Mouse (Mus musculus) lung, embryonic 14.5 days (tissue): Measurements from ENCODE around the gene Dab1. TPM values are rescaled to one million over a fixed set of nuclear protein-coding genes. Genes with fewer than 3 reads are reported as not detected.

ENCODE experiments used
- ATAC-seq: fragments of 200-750 bp; cut with Nextera tagmentation; 2 replicates; pipeline ENCODE4 v1.8.0; 2017; ENCODE audit warnings: mild to moderate bottlenecking, moderate TSS enrichment, moderate library complexity; ENCODE audit not compliant: insufficient read depth
- DNase-seq: peaks from one replicate; pipeline ENCODE4 v3.0.0-alpha.2; 2015
- H3K27ac ChIP-seq: fragments of 300-500 bp; sonication (generic); 2 replicates; pipeline ENCODE4 v1.5.1; 2014; ENCODE audit warnings: low read depth, mild to moderate bottlenecking, moderate library complexity
- H3K27me3 ChIP-seq: fragments of 300-500 bp; sonication (generic); 2 replicates; pipeline ENCODE4 v1.6.1; 2014; ENCODE audit warnings: low read length, control low read depth; ENCODE audit not compliant: insufficient read depth
- H3K36me3 ChIP-seq: fragments of 300-500 bp; sonication (generic); 2 replicates; pipeline ENCODE4 v1.6.1; 2014; ENCODE audit warnings: control low read depth; ENCODE audit not compliant: insufficient read depth
- H3K4me1 ChIP-seq: fragments of 300-500 bp; sonication (generic); 2 replicates; pipeline ENCODE4 v1.6.1; 2014; ENCODE audit warnings: antibody characterized with exemption, control low read depth; ENCODE audit not compliant: insufficient read depth
- H3K4me2 ChIP-seq: fragments of 300-500 bp; sonication (generic); 2 replicates; pipeline ENCODE4 v1.6.1; 2014; ENCODE audit warnings: mild to moderate bottlenecking
- H3K4me3 ChIP-seq: fragments of 300-500 bp; sonication (generic); 2 replicates; pipeline ENCODE4 v1.5.1; 2014; ENCODE audit warnings: low read depth, low read length
- H3K9ac ChIP-seq: fragments of 300-500 bp; sonication (generic); 2 replicates; pipeline ENCODE4 v1.6.1; 2014
- H3K9me3 ChIP-seq: fragments of 300-500 bp; sonication (generic); 2 replicates; pipeline ENCODE4 v1.6.1; 2016; ENCODE audit warnings: low read depth, low read length, control low read depth
- CTCF ChIP-seq: IDR thresholded peaks from 2 replicates; pipeline ENCODE4 v1.5.1; 2016; ENCODE audit warnings: antibody characterized with exemption, low read depth
- WGBS: fragments of 180-500 bp; shearing (Covaris S2); extraction: QIAGEN DNeasy Blood & Tissue Kit; methylation state at CpG from one replicate; pipeline ENCODE4 v1.1.7; 2014; 5-methylcytosine and 5-hydroxymethylcytosine counted together
- polyA plus RNA-seq: library from polyadenylated mRNA; unstranded; fragments of >200 nt; fragmentation: Nextera tagmentation; extraction: Ambion mirVana; gene quantifications from 2 replicates; pipeline ENCODE4 v1.2.1, GENCODE M21; 2014

Dab1 gene
- polyA plus RNA-seq, 1 experiment from 2014 or later = 4.4 TPM

- Histone ChIP-seq H3K4me2 (no peak overlapping the region), H3K4me1 (no peaks in the 10 kb centered on the region), H3K27ac (no peak overlapping the region), H3K27me3 (no peaks in the 10 kb centered on the region), H3K9ac (no peak overlapping the region), H3K4me3 (no peak overlapping the region), H3K36me3 (no peaks in the 10 kb centered on the region), H3K9me3 (no peaks in the 10 kb centered on the region)
- 19% methylated on average over 8 of the region's 8 CpGs for WGBS
- ATAC-seq (no peak), DNase-seq (no peak)
- TF ChIP-seq CTCF = no peak
Measured at GRCm38 (mm10) chr4:104443775-104444174, 824.6 kb downstream of the Dab1 start.

GRCm38 (mm10) chr4:104444985-104445384, 825.8 kb downstream of the Dab1 start:
- no peak for ATAC-seq
- no peaks in the 10 kb centered on the region for H3K36me3 ChIP-seq
- 62% methylated on average over 2 of the region's 2 CpGs for WGBS
- H3K9me3 ChIP-seq = no peaks in the 10 kb centered on the region
- no peak overlapping the region for H3K4me2 ChIP-seq
- H3K27me3 ChIP-seq = no peaks in the 10 kb centered on the region
- no peak for DNase-seq
- no peaks in the 10 kb centered on the region for H3K4me1 ChIP-seq
- H3K9ac ChIP-seq = no peak overlapping the region
- H3K4me3 ChIP-seq = no peak overlapping the region
- TF ChIP-seq CTCF = no peak
- no peak overlapping the region for H3K27ac ChIP-seq

GRCm38 (mm10) chr4:104448199-104448598, 829.0 kb downstream of the Dab1 start:
- no peaks in the 10 kb centered on the region for H3K4me1 ChIP-seq
- H3K4me2 ChIP-seq = no peak overlapping the region
- DNase-seq (no peak), ATAC-seq (no peak)
- TF ChIP-seq CTCF = no peak
- no peaks in the 10 kb centered on the region for H3K36me3 ChIP-seq
- no peak overlapping the region for H3K9ac ChIP-seq
- H3K27ac ChIP-seq = no peak overlapping the region
- WGBS = 76% methylated on average over 1 of the region's 1 CpGs
- no peak overlapping the region for H3K4me3 ChIP-seq
- H3K9me3 ChIP-seq = no peaks in the 10 kb centered on the region
- H3K27me3 ChIP-seq = no peaks in the 10 kb centered on the region

GRCm38 (mm10) chr4:104450645-104451044, 831.5 kb downstream of the Dab1 start:
- no peak for DNase-seq
- H3K27ac ChIP-seq = no peak overlapping the region
- no peaks in the 10 kb centered on the region for H3K27me3 ChIP-seq
- TF ChIP-seq CTCF = no peak
- no peaks in the 10 kb centered on the region for H3K9me3 ChIP-seq
- 51% methylated on average over 9 of the region's 9 CpGs for WGBS
- ATAC-seq = no peak
- H3K4me3 ChIP-seq = no peak overlapping the region
- H3K36me3 ChIP-seq = no peaks in the 10 kb centered on the region
- H3K9ac ChIP-seq = no peak overlapping the region
- no peaks in the 10 kb centered on the region for H3K4me1 ChIP-seq
- H3K4me2 ChIP-seq = no peak overlapping the region

- WGBS = 55% methylated on average over 7 of the region's 7 CpGs
- peak; percentile 26 for DNase-seq
- Histone ChIP-seq H3K36me3 (no peaks in the 10 kb centered on the region), H3K9ac (no peak overlapping the region), H3K4me1 (no peaks in the 10 kb centered on the region), H3K9me3 (no peaks in the 10 kb centered on the region), H3K4me3 (no peak overlapping the region), H3K27me3 (no peaks in the 10 kb centered on the region), H3K27ac (no peak overlapping the region), H3K4me2 (no peak overlapping the region)
- no peak for ATAC-seq
- TF ChIP-seq CTCF = no peak
Measured at GRCm38 (mm10) chr4:104452587-104452986, 833.4 kb downstream of the Dab1 start.

GRCm38 (mm10) chr4:104455151-104455550, 836.0 kb downstream of the Dab1 start:
- H3K36me3 ChIP-seq = no peaks in the 10 kb centered on the region
- H3K4me2 ChIP-seq = no peak overlapping the region
- H3K4me1 ChIP-seq = no peaks in the 10 kb centered on the region
- ATAC-seq (no peak), DNase-seq (no peak)
- WGBS = 31% methylated on average over 9 of the region's 9 CpGs
- H3K4me3 ChIP-seq = no peak overlapping the region
- no peak overlapping the region for H3K9ac ChIP-seq
- no peak for TF ChIP-seq CTCF
- no peaks in the 10 kb centered on the region for H3K27me3 ChIP-seq
- no peaks in the 10 kb centered on the region for H3K9me3 ChIP-seq
- no peak overlapping the region for H3K27ac ChIP-seq

- Histone ChIP-seq H3K9ac (no peak overlapping the region), H3K4me3 (no peak overlapping the region), H3K36me3 (no peaks in the 10 kb centered on the region), H3K4me2 (no peak overlapping the region), H3K4me1 (no peaks in the 10 kb centered on the region), H3K9me3 (no peaks in the 10 kb centered on the region), H3K27me3 (no peaks in the 10 kb centered on the region), H3K27ac (no peak overlapping the region)
- ATAC-seq = no peak
- no peak for DNase-seq
- no peak for TF ChIP-seq CTCF
- WGBS = 62% methylated on average over 3 of the region's 3 CpGs
Measured at GRCm38 (mm10) chr4:104455760-104456159, 836.6 kb downstream of the Dab1 start.
